Mouse (Mus musculus) liver, embryonic 14.5 days (tissue): ENCODE data around the gene Fam219a.

Experiments
- CTCF ChIP-seq: IDR thresholded peaks from 2 replicates; pipeline ENCODE4 v1.5.1; 2016; ENCODE audit warnings: antibody characterized with exemption, low read depth, control low read depth
- EP300 ChIP-seq: IDR thresholded peaks from 2 replicates; pipeline ENCODE4 v1.6.1; 2016; ENCODE audit warnings: antibody characterized with exemption, low read depth

DNA sequence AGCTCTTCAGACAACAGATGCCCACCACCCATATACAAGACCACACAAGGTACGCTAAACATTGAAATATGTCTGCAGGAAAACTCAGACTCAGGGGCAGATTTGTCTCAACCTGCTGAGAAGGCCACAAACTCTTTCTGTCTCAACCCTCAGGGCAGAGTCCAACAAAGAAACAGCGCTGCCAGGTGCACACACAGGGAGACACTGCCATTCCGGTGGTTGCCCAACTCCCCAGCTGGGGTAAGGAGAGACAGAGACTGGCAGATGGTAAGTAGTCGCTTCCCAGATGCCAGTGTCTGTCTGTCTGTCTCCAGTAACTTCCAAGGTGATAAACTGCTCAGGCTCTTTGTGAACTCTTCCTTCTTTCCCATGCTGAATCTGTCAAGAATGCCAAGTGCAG is 68.6 kb downstream of the Fam219a start:
- no peak for TF ChIP-seq CTCF
- no peak for TF ChIP-seq EP300
